Mouse (Mus musculus): ENCODE measurements around the gene Axin1.

GRCm38 (mm10) chr17:26203321-26203811 is 64.9 kb downstream of the Axin1 start:
- TF ChIP-seq CTCF (IDR thresholded peaks at IDR 0.05; ENCODE audit: borderline replicate concordance, insufficient read depth, low read depth, low read length) (no peak), POLR2A (IDR thresholded peaks at IDR 0.05; ENCODE audit: borderline replicate concordance, insufficient read depth, low read length) (no peak)

Measured in cerebellum, adult 2 months (tissue).